Mouse (Mus musculus): ENCODE results near the gene Fam169b. TPM values are rescaled to one million over a fixed set of nuclear protein-coding genes. Genes with fewer than 3 reads are reported as not detected.

The Fam169b gene
- polyA plus RNA-seq, 1 experiment = 11.3 TPM

DNA sequence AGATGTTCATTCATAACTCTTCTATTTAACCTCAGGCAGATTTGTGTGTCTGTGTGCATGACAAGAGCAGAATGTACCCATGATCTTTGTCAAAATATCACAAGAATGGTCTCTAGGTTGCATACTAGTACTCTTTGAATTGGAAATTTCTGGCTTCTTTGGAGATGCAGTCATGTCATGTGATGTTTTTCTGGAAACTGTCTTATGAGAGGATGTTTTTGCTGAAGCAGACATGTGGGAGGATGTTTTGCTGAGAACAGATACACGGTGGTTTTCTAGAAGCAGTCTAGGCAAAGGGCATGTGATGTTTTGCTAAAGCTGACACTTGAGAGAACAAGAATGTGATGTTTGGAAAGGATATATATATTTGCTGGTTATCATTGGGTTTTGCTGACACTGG lies 23.2 kb upstream of the Fam169b start:
- H3K27ac ChIP-seq (ENCODE audit: insufficient read depth, low read depth, low read length) = no peak overlapping the region
- no peak overlapping the region for H3K4me3 ChIP-seq (ENCODE audit: insufficient read depth, low read depth, low read length)
- TF ChIP-seq CTCF (conservative IDR thresholded peaks at IDR 0.05; ENCODE audit: insufficient read depth, insufficient read length, low read depth, low read length) (no peak), POLR2A (IDR thresholded peaks at IDR 0.05; ENCODE audit: low read depth, low read length) (no peak)
- DNase-seq = no peak
- H3K27me3 ChIP-seq (replicated peaks; ENCODE audit: control insufficient read depth, insufficient read depth, low read length) = no peaks in the 10 kb centered on the region
- no peaks in the 10 kb centered on the region for H3K36me3 ChIP-seq (ENCODE audit: control insufficient read depth, insufficient read depth, low read length)
- H3K4me1 ChIP-seq (ENCODE audit: control insufficient read depth, insufficient read depth, low read length) = no peaks in the 10 kb centered on the region
- 35% methylated on average over 1 of the region's 1 CpGs for WGBS

DNA sequence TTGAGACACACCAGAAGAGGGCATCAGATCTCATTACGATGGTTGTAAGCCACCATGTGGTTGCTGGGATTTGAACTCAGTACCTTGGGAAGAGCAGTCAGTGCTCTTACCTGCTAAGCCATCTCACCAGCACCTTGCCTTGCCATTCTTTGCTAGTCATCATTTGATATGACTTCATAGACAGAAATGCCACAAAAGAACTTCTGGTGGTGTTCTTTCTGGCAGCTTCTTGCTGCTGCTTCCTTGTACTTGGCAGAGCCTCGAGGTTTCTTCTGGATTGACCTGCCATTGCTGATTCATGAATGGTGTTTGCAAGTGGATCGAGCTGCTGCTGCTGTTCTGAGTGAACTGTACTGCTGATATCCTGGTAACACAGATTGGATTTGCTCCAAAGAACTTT lies 22.7 kb upstream of the Fam169b start:
- Histone ChIP-seq H3K4me1 (ENCODE audit: control insufficient read depth, insufficient read depth, low read length) (no peaks in the 10 kb centered on the region), H3K27me3 (replicated peaks; ENCODE audit: control insufficient read depth, insufficient read depth, low read length) (no peaks in the 10 kb centered on the region), H3K27ac (ENCODE audit: insufficient read depth, low read depth, low read length) (no peak overlapping the region), H3K4me3 (ENCODE audit: insufficient read depth, low read depth, low read length) (no peak overlapping the region), H3K36me3 (ENCODE audit: control insufficient read depth, insufficient read depth, low read length) (no peaks in the 10 kb centered on the region)
- no peak for DNase-seq
- WGBS = 96% methylated on average over 3 of the region's 3 CpGs
- TF ChIP-seq CTCF (conservative IDR thresholded peaks at IDR 0.05; ENCODE audit: insufficient read depth, insufficient read length, low read depth, low read length) (no peak), POLR2A (IDR thresholded peaks at IDR 0.05; ENCODE audit: low read depth, low read length) (no peak)

GRCm38 (mm10) chr7:68257767-68258166 lies 15.9 kb upstream of the Fam169b start:
- WGBS = 86% methylated on average over 2 of the region's 2 CpGs
- H3K27ac ChIP-seq (ENCODE audit: insufficient read depth, low read depth, low read length) = no peak overlapping the region
- TF ChIP-seq POLR2A (IDR thresholded peaks at IDR 0.05; ENCODE audit: low read depth, low read length) (no peak), CTCF (conservative IDR thresholded peaks at IDR 0.05; ENCODE audit: insufficient read depth, insufficient read length, low read depth, low read length) (no peak)
- DNase-seq = no peak
- H3K4me1 ChIP-seq (ENCODE audit: control insufficient read depth, insufficient read depth, low read length) = no peaks in the 10 kb centered on the region
- no peaks in the 10 kb centered on the region for H3K27me3 ChIP-seq (replicated peaks; ENCODE audit: control insufficient read depth, insufficient read depth, low read length)
- H3K4me3 ChIP-seq (ENCODE audit: insufficient read depth, low read depth, low read length) = no peak overlapping the region
- H3K36me3 ChIP-seq (ENCODE audit: control insufficient read depth, insufficient read depth, low read length) = no peaks in the 10 kb centered on the region

DNA sequence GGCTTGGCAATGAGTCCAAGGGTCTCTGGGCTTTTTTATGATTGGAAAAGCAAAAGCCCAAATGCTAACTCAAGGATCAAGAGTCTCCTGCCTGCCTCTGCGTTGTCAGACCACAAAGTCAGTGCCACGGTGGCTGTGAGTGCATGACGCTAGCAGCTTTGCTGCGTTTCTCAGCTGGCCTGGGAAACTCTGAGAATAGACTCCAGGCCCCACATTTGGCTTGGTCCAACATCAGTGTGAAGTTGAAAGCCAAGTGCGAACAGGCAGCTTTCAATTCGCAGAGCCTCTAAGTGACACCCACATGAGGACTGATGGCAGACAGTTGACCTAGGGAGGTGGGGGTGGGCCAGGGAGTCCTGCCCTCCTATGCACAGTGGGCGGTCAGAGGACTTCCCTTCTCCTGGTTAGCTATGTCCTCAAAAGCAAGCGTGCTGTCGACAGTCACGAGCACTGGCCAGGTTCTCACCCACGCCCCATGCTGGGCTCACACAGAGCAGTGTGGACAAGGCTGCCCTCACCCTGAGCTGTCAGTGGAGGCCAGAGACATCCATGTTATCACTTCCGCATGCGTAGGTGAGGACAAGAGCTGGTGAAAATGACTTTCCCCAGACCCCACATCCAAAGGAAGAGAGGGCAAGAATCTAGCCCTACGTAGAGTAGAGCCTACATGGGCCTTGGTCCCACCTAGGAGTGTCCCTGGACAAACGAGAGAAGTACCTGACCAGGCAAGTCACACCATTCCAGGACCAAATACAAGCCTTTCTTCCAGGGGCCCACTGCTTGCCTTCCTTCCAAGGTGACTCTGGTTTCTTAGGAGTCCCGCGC lies 15.1 kb upstream of the Fam169b start:
- no peaks in the 10 kb centered on the region for H3K36me3 ChIP-seq (ENCODE audit: control insufficient read depth, insufficient read depth, low read length)
- peaks cover 2% of the 10 kb centered on the region; the same call in 1 of the 2 replicates for H3K4me1 ChIP-seq (ENCODE audit: control insufficient read depth, insufficient read depth, low read length)
- 92% methylated on average over 17 of the region's 17 CpGs for WGBS
- TF ChIP-seq POLR2A (IDR thresholded peaks at IDR 0.05; ENCODE audit: low read depth, low read length) (no peak), CTCF (conservative IDR thresholded peaks at IDR 0.05; ENCODE audit: insufficient read depth, insufficient read length, low read depth, low read length) (no peak)
- DNase-seq = no peak
- no peak overlapping the region for H3K27ac ChIP-seq (ENCODE audit: insufficient read depth, low read depth, low read length)
- no peaks in the 10 kb centered on the region for H3K27me3 ChIP-seq (replicated peaks; ENCODE audit: control insufficient read depth, insufficient read depth, low read length)
- no peak overlapping the region for H3K4me3 ChIP-seq (ENCODE audit: insufficient read depth, low read depth, low read length)

- Histone ChIP-seq H3K27ac (ENCODE audit: insufficient read depth, low read depth, low read length) (no peak overlapping the region), H3K4me3 (ENCODE audit: insufficient read depth, low read depth, low read length) (no peak overlapping the region), H3K36me3 (ENCODE audit: control insufficient read depth, insufficient read depth, low read length) (no peaks in the 10 kb centered on the region), H3K27me3 (replicated peaks; ENCODE audit: control insufficient read depth, insufficient read depth, low read length) (no peaks in the 10 kb centered on the region), H3K4me1 (ENCODE audit: control insufficient read depth, insufficient read depth, low read length) (peaks cover 4% of the 10 kb centered on the region; the same call in 1 of the 2 replicates)
- WGBS = 63% methylated on average over 6 of the region's 6 CpGs
- no peak for DNase-seq
- TF ChIP-seq CTCF (conservative IDR thresholded peaks at IDR 0.05; ENCODE audit: insufficient read depth, insufficient read length, low read depth, low read length) (no peak), POLR2A (IDR thresholded peaks at IDR 0.05; ENCODE audit: low read depth, low read length) (no peak)
Measured at GRCm38 (mm10) chr7:68259523-68260081, 14.0 kb upstream of the Fam169b start.

- Histone ChIP-seq H3K4me3 (ENCODE audit: insufficient read depth, low read depth, low read length) (no peak overlapping the region), H3K27ac (ENCODE audit: insufficient read depth, low read depth, low read length) (no peak overlapping the region), H3K27me3 (replicated peaks; ENCODE audit: control insufficient read depth, insufficient read depth, low read length) (no peaks in the 10 kb centered on the region), H3K36me3 (ENCODE audit: control insufficient read depth, insufficient read depth, low read length) (no peaks in the 10 kb centered on the region), H3K4me1 (ENCODE audit: control insufficient read depth, insufficient read depth, low read length) (peaks cover 4% of the 10 kb centered on the region; the same call in 1 of the 2 replicates)
- no peak for DNase-seq
- TF ChIP-seq CTCF (conservative IDR thresholded peaks at IDR 0.05; ENCODE audit: insufficient read depth, insufficient read length, low read depth, low read length) = no peak
- no peak for TF ChIP-seq POLR2A (IDR thresholded peaks at IDR 0.05; ENCODE audit: low read depth, low read length)
- WGBS = 55% methylated on average over 8 of the region's 8 CpGs
Measured at GRCm38 (mm10) chr7:68262612-68263200, 10.9 kb upstream of the Fam169b start.
